ENCODE assay signal across 8 mouse cellular contexts in the genomic region with DNA sequence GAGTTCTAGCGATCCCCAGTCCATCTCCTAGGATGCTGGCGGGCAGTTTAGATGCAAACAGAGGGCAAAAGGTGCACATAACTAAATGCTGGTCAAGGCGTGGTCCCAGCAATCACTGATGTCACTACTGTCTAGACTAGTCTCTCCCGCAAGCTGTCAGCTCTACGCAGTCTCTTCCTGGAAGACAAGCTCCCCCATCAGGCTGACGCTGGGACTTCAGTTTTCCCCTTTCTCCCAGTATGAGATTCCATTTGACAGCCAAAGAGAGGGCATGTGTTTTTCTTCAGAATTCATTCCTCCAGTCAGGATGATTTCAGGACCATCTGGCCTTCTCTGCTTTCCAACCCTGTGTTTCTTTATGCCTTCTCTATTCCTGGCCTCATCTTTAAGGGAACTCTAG.
DNase-seq lines count a peak whose midpoint lies in the region; ATAC-seq and TF ChIP-seq lines count a peak whose summit lies in the region.

No protein-coding gene starts in this region.

- H3K4me2 ChIP-seq in heart, embryonic 12.5 days: no peak overlapping the region
- H3K4me2 ChIP-seq in midbrain, postnatal 0 days (ENCODE audit: low read depth, low read length, poor library complexity, severe bottlenecking): no peak overlapping the region
- no peak overlapping the region for H3K4me2 ChIP-seq in midbrain, embryonic 13.5 days (replicated peaks)

- H3K27me3 ChIP-seq in heart, embryonic 12.5 days (replicated peaks): no peaks in the 10 kb centered on the region
- H3K27me3 ChIP-seq in midbrain, postnatal 0 days (ENCODE audit: insufficient read depth, low read length): no peaks in the 10 kb centered on the region
- H3K27me3 ChIP-seq in midbrain, embryonic 13.5 days: no peaks in the 10 kb centered on the region
- no peaks in the 10 kb centered on the region for H3K27me3 ChIP-seq in cerebellum, adult 2 months (ENCODE audit: control insufficient read depth, insufficient read depth, low read length)

- H3K27ac ChIP-seq in heart, embryonic 12.5 days (ENCODE audit: poor library complexity, severe bottlenecking): no peak overlapping the region
- H3K27ac ChIP-seq in midbrain, postnatal 0 days (ENCODE audit: low read depth, low read length): no peak overlapping the region
- H3K27ac ChIP-seq in midbrain, embryonic 13.5 days: no peak overlapping the region
- H3K27ac ChIP-seq in cerebellum, adult 2 months (ENCODE audit: insufficient read depth, low read length): no peak overlapping the region

- H3K4me1 ChIP-seq in heart, embryonic 12.5 days (replicated peaks): no peaks in the 10 kb centered on the region
- no peaks in the 10 kb centered on the region for H3K4me1 ChIP-seq in midbrain, postnatal 0 days (ENCODE audit: insufficient read depth, low read length)
- no peaks in the 10 kb centered on the region for H3K4me1 ChIP-seq in midbrain, embryonic 13.5 days (replicated peaks)
- H3K4me1 ChIP-seq in cerebellum, adult 2 months (ENCODE audit: control insufficient read depth, insufficient read depth, low read length): no peaks in the 10 kb centered on the region

- no peak for TF ChIP-seq POLR2A in cerebellum, adult 2 months (IDR thresholded peaks at IDR 0.05; ENCODE audit: borderline replicate concordance, insufficient read depth, low read length)

- peak; percentile 26 for DNase-seq in heart, postnatal 4 days
- DNase-seq in midbrain, postnatal 0 days (ENCODE audit: low spot score): peak; percentile 39
- DNase-seq in cerebellum, adult 2 months: peak; percentile 41 to 48
- DNase-seq in mesoderm, embryonic 11.5 days (ENCODE audit: low read depth, low spot score): peak; percentile 23
- no peak for DNase-seq in thymus, postnatal 36 days

- no peaks in the 10 kb centered on the region for H3K36me3 ChIP-seq in heart, embryonic 12.5 days
- H3K36me3 ChIP-seq in midbrain, postnatal 0 days (ENCODE audit: insufficient read depth, low read length): no peaks in the 10 kb centered on the region
- H3K36me3 ChIP-seq in midbrain, embryonic 13.5 days: no peaks in the 10 kb centered on the region

- no peak overlapping the region for H3K4me3 ChIP-seq in heart, embryonic 12.5 days
- H3K4me3 ChIP-seq in midbrain, postnatal 0 days (ENCODE audit: low read depth, low read length): no peak overlapping the region
- no peak overlapping the region for H3K4me3 ChIP-seq in midbrain, embryonic 13.5 days (replicated peaks)
- H3K4me3 ChIP-seq in cerebellum, adult 2 months (replicated peaks; ENCODE audit: insufficient read depth, low read depth, low read length): no peak overlapping the region

- no peak overlapping the region for H3K9ac ChIP-seq in heart, embryonic 12.5 days
- H3K9ac ChIP-seq in midbrain, postnatal 0 days (replicated peaks; ENCODE audit: low read length, poor library complexity, severe bottlenecking): no peak overlapping the region
- H3K9ac ChIP-seq in midbrain, embryonic 13.5 days (replicated peaks): no peak overlapping the region

- no peaks in the 10 kb centered on the region for H3K9me3 ChIP-seq in heart, embryonic 12.5 days (replicated peaks)
- H3K9me3 ChIP-seq in midbrain, postnatal 0 days (ENCODE audit: low read length): no peaks in the 10 kb centered on the region
- H3K9me3 ChIP-seq in midbrain, embryonic 13.5 days: no peaks in the 10 kb centered on the region

- 41% methylated on average over 6 of the region's 6 CpGs for WGBS in heart, embryonic 12.5 days
- WGBS in midbrain, postnatal 0 days: 63% methylated on average over 6 of the region's 6 CpGs
- 37% methylated on average over 6 of the region's 6 CpGs for WGBS in midbrain, embryonic 13.5 days
- 68% methylated on average over 6 of the region's 6 CpGs for WGBS in cerebellum, adult 2 months

- no peak for ATAC-seq in heart, embryonic 12.5 days (ENCODE audit: insufficient number of reproducible peaks, low FRiP score)
- no peak for ATAC-seq in midbrain, postnatal 0 days (ENCODE audit: low FRiP score)
- ATAC-seq in midbrain, embryonic 13.5 days: no peak
- no peak for ATAC-seq in inflammation-experienced regulatory T-cells, adult 6 months

- peak; percentile 51 for TF ChIP-seq CTCF in midbrain, postnatal 0 days (IDR thresholded peaks at IDR 0.05)
- TF ChIP-seq CTCF in cerebellum, adult 2 months (IDR thresholded peaks at IDR 0.05; ENCODE audit: borderline replicate concordance, insufficient read depth, low read depth, low read length): peak; percentile 49; the same call in 1 of the 2 replicates

Comparison
In these comparisons a context has a peak if more than half of its experiments do, and no peak if none do; other contexts are left out.
1. DNase-seq: peak in heart, postnatal 4 days (single experiment), midbrain, postnatal 0 days (single experiment), cerebellum, adult 2 months (2 of 2) and mesoderm, embryonic 11.5 days (single experiment); none in thymus, postnatal 36 days (0 of 2).